Mouse (Mus musculus): ENCODE measurements around the gene Fah.

Gene Fah

GRCm38 (mm10) chr7:84606293-84606749 is at the start of gene Fah:
Gene Fah, minus strand, starts transcription at chr7:84606722.
- DNase-seq (ENCODE audit: low spot score): peak; percentile 86

GRCm38 (mm10) chr7:84652740-84653139 is 46.2 kb upstream of the Fah start:
- no peak for DNase-seq (ENCODE audit: low spot score)

GRCm38 (mm10) chr7:84651987-84652321 is 45.4 kb upstream of the Fah start:
- DNase-seq (ENCODE audit: low spot score): no peak

- DNase-seq (ENCODE audit: low spot score): peak; percentile 15
Measured at GRCm38 (mm10) chr7:84651303-84651986, 44.9 kb upstream of the Fah start.

GRCm38 (mm10) chr7:84649016-84649415 is 42.5 kb upstream of the Fah start:
- DNase-seq (ENCODE audit: low spot score): no peak

GRCm38 (mm10) chr7:84646256-84646655 is 39.7 kb upstream of the Fah start:
- DNase-seq (ENCODE audit: low spot score): no peak

GRCm38 (mm10) chr7:84643270-84643998 is 36.9 kb upstream of the Fah start:
- no peak for DNase-seq (ENCODE audit: low spot score)

GRCm38 (mm10) chr7:84642159-84642928 is 35.8 kb upstream of the Fah start:
- DNase-seq (ENCODE audit: low spot score): no peak

- DNase-seq (ENCODE audit: low spot score): no peak
Measured at GRCm38 (mm10) chr7:84636939-84637338, 30.4 kb upstream of the Fah start.

- no peak for DNase-seq (ENCODE audit: low spot score)
Measured at GRCm38 (mm10) chr7:84631878-84632277, 25.4 kb upstream of the Fah start.

GRCm38 (mm10) chr7:84623718-84624117 is 17.2 kb upstream of the Fah start:
- no peak for DNase-seq (ENCODE audit: low spot score)

- DNase-seq (ENCODE audit: low spot score): no peak
Measured at GRCm38 (mm10) chr7:84620956-84621355, 14.4 kb upstream of the Fah start.

- no peak for DNase-seq (ENCODE audit: low spot score)
Measured at GRCm38 (mm10) chr7:84618951-84619350, 12.4 kb upstream of the Fah start.

GRCm38 (mm10) chr7:84612445-84612844 is 5.9 kb upstream of the Fah start:
- no peak for DNase-seq (ENCODE audit: low spot score)

GRCm38 (mm10) chr7:84611609-84612008 is 5.1 kb upstream of the Fah start:
- no peak for DNase-seq (ENCODE audit: low spot score)

GRCm38 (mm10) chr7:84605704-84606292 is 724 bp downstream of the Fah start:
- DNase-seq (ENCODE audit: low spot score): peak; percentile 93

- peak; percentile 31 for DNase-seq (ENCODE audit: low spot score)
Measured at GRCm38 (mm10) chr7:84605033-84605687, 1.4 kb downstream of the Fah start.

GRCm38 (mm10) chr7:84604501-84604900 is 2.0 kb downstream of the Fah start:
- DNase-seq (ENCODE audit: low spot score): peak; percentile 83

- no peak for DNase-seq (ENCODE audit: low spot score)
Measured at GRCm38 (mm10) chr7:84601331-84601730, 5.2 kb downstream of the Fah start.

- DNase-seq (ENCODE audit: low spot score): no peak
Measured at GRCm38 (mm10) chr7:84600631-84601030, 5.9 kb downstream of the Fah start.

- DNase-seq (ENCODE audit: low spot score): no peak
Measured at GRCm38 (mm10) chr7:84596633-84597032, 9.9 kb downstream of the Fah start.

- DNase-seq (ENCODE audit: low spot score): no peak
Measured at GRCm38 (mm10) chr7:84596002-84596401, 10.5 kb downstream of the Fah start.
